Mouse (Mus musculus): ENCODE data around the gene Terf2ip. TPM values are rescaled to one million over a fixed set of nuclear protein-coding genes. Genes with fewer than 3 reads are reported as not detected.

Gene Terf2ip
- polyA plus RNA-seq (2015; fragmentation: Nextera tagmentation; extraction: Ambion mirVana) = 23.1 and 23.3 TPM in 2 replicates

GRCm38 (mm10) chr8:112010997-112011815 is at the start of gene Terf2ip, which contains the start of gene Kars:
Terf2ip (plus strand) TSS chr8:112011398.
Kars (minus strand) TSS chr8:112011323.
- WGBS = under 1% methylated on average over 61 of the region's 61 CpGs
- H3K4me3 ChIP-seq (ENCODE audit: low read length) = peak within 1 kb of the TSS; percentile 83
- peak within 1 kb of the TSS; percentile 92 for H3K9ac ChIP-seq (ENCODE audit: low read length)
- H3K9me3 ChIP-seq (ENCODE audit: control insufficient read depth, low read length) = no peaks in the 10 kb centered on the region
- peak; percentile 96 for ATAC-seq (ENCODE audit: low read depth)
- H3K27me3 ChIP-seq (ENCODE audit: control insufficient read depth, insufficient read depth, low read depth, low read length) = no peaks in the 10 kb centered on the region
- H3K27ac ChIP-seq (ENCODE audit: low read length) = peak within 1 kb of the TSS; percentile 73
- peaks cover 18% of the 10 kb centered on the region for H3K4me1 ChIP-seq (replicated peaks; ENCODE audit: control insufficient read depth, insufficient read depth, low read length)
- H3K36me3 ChIP-seq (ENCODE audit: control insufficient read depth, insufficient read depth, low read length) = peaks cover 10% of the 10 kb centered on the region; the same call in 1 of the 2 replicates
- peak within 1 kb of the TSS; percentile 86 for H3K4me2 ChIP-seq (ENCODE audit: low read depth, low read length)

GRCm38 (mm10) chr8:111962589-111962988 is 48.6 kb upstream of the Terf2ip start:
- no peaks in the 10 kb centered on the region for H3K4me1 ChIP-seq (replicated peaks; ENCODE audit: control insufficient read depth, insufficient read depth, low read length)
- no peak overlapping the region for H3K4me2 ChIP-seq (ENCODE audit: low read depth, low read length)
- H3K9me3 ChIP-seq (ENCODE audit: control insufficient read depth, low read length) = no peaks in the 10 kb centered on the region
- no peak for ATAC-seq (ENCODE audit: low read depth)
- no peak overlapping the region for H3K27ac ChIP-seq (ENCODE audit: low read length)
- no peak overlapping the region for H3K4me3 ChIP-seq (ENCODE audit: low read length)
- H3K36me3 ChIP-seq (ENCODE audit: control insufficient read depth, insufficient read depth, low read length) = no peaks in the 10 kb centered on the region
- WGBS = 56% methylated on average over 1 of the region's 1 CpGs
- no peaks in the 10 kb centered on the region for H3K27me3 ChIP-seq (ENCODE audit: control insufficient read depth, insufficient read depth, low read depth, low read length)
- no peak overlapping the region for H3K9ac ChIP-seq (ENCODE audit: low read length)

GRCm38 (mm10) chr8:111963091-111963490 is 48.1 kb upstream of the Terf2ip start:
- no peaks in the 10 kb centered on the region for H3K36me3 ChIP-seq (ENCODE audit: control insufficient read depth, insufficient read depth, low read length)
- no peaks in the 10 kb centered on the region for H3K9me3 ChIP-seq (ENCODE audit: control insufficient read depth, low read length)
- WGBS = 62% methylated on average over 10 of the region's 10 CpGs
- H3K4me1 ChIP-seq (replicated peaks; ENCODE audit: control insufficient read depth, insufficient read depth, low read length) = no peaks in the 10 kb centered on the region
- H3K27ac ChIP-seq (ENCODE audit: low read length) = no peak overlapping the region
- ATAC-seq (ENCODE audit: low read depth) = no peak
- H3K27me3 ChIP-seq (ENCODE audit: control insufficient read depth, insufficient read depth, low read depth, low read length) = no peaks in the 10 kb centered on the region
- H3K4me2 ChIP-seq (ENCODE audit: low read depth, low read length) = no peak overlapping the region
- H3K9ac ChIP-seq (ENCODE audit: low read length) = no peak overlapping the region
- H3K4me3 ChIP-seq (ENCODE audit: low read length) = no peak overlapping the region

DNA sequence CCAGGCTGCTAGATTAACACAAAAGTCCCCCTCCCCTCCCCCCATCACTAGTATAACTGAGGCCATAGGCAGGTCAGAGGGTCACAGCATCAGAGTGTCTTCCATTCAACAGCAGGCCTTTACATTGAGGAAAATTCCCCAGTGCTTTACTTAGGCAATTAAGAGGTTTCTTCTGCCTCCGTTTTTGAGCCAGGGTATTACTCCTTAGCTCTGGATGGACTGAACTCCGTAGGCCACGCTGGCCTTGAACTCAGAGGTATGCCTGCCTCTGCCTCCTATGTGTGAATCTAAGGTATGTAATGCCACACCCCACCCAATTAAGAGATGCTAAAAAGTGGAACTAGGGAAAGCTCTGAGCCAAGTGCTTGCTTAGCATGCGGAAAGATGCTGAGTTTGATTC is 47.7 kb upstream of the Terf2ip start:
- Histone ChIP-seq H3K27me3 (ENCODE audit: control insufficient read depth, insufficient read depth, low read depth, low read length) (no peaks in the 10 kb centered on the region), H3K4me3 (ENCODE audit: low read length) (no peak overlapping the region), H3K4me1 (replicated peaks; ENCODE audit: control insufficient read depth, insufficient read depth, low read length) (no peaks in the 10 kb centered on the region), H3K9me3 (ENCODE audit: control insufficient read depth, low read length) (no peaks in the 10 kb centered on the region), H3K4me2 (ENCODE audit: low read depth, low read length) (no peak overlapping the region), H3K36me3 (ENCODE audit: control insufficient read depth, insufficient read depth, low read length) (no peaks in the 10 kb centered on the region), H3K27ac (ENCODE audit: low read length) (no peak overlapping the region), H3K9ac (ENCODE audit: low read length) (no peak overlapping the region)
- ATAC-seq (ENCODE audit: low read depth) = no peak
- WGBS = 92% methylated on average over 4 of the region's 4 CpGs

- H3K9me3 ChIP-seq (ENCODE audit: control insufficient read depth, low read length) = no peaks in the 10 kb centered on the region
- no peak overlapping the region for H3K27ac ChIP-seq (ENCODE audit: low read length)
- no peak overlapping the region for H3K4me3 ChIP-seq (ENCODE audit: low read length)
- no peaks in the 10 kb centered on the region for H3K36me3 ChIP-seq (ENCODE audit: control insufficient read depth, insufficient read depth, low read length)
- no peaks in the 10 kb centered on the region for H3K4me1 ChIP-seq (replicated peaks; ENCODE audit: control insufficient read depth, insufficient read depth, low read length)
- H3K27me3 ChIP-seq (ENCODE audit: control insufficient read depth, insufficient read depth, low read depth, low read length) = no peaks in the 10 kb centered on the region
- no peak overlapping the region for H3K4me2 ChIP-seq (ENCODE audit: low read depth, low read length)
- H3K9ac ChIP-seq (ENCODE audit: low read length) = no peak overlapping the region
- whole genome bisulfite sequencing = 32% methylated on average over 5 of the region's 5 CpGs
- ATAC-seq (ENCODE audit: low read depth) = no peak
These were observed 46.8 kb upstream of the Terf2ip start for GRCm38 (mm10) chr8:111964351-111964750.

GRCm38 (mm10) chr8:111964849-111965561 is 46.2 kb upstream of the Terf2ip start:
- no peaks in the 10 kb centered on the region for H3K36me3 ChIP-seq (ENCODE audit: control insufficient read depth, insufficient read depth, low read length)
- WGBS = 64% methylated on average over 7 of the region's 7 CpGs
- no peak overlapping the region for H3K27ac ChIP-seq (ENCODE audit: low read length)
- ATAC-seq (ENCODE audit: low read depth) = no peak
- H3K9ac ChIP-seq (ENCODE audit: low read length) = no peak overlapping the region
- no peaks in the 10 kb centered on the region for H3K9me3 ChIP-seq (ENCODE audit: control insufficient read depth, low read length)
- no peak overlapping the region for H3K4me3 ChIP-seq (ENCODE audit: low read length)
- no peaks in the 10 kb centered on the region for H3K27me3 ChIP-seq (ENCODE audit: control insufficient read depth, insufficient read depth, low read depth, low read length)
- H3K4me2 ChIP-seq (ENCODE audit: low read depth, low read length) = no peak overlapping the region
- H3K4me1 ChIP-seq (replicated peaks; ENCODE audit: control insufficient read depth, insufficient read depth, low read length) = no peaks in the 10 kb centered on the region

- Histone ChIP-seq H3K9me3 (ENCODE audit: control insufficient read depth, low read length) (no peaks in the 10 kb centered on the region), H3K36me3 (ENCODE audit: control insufficient read depth, insufficient read depth, low read length) (no peaks in the 10 kb centered on the region), H3K27ac (ENCODE audit: low read length) (no peak overlapping the region), H3K27me3 (ENCODE audit: control insufficient read depth, insufficient read depth, low read depth, low read length) (no peaks in the 10 kb centered on the region), H3K4me3 (ENCODE audit: low read length) (no peak overlapping the region), H3K9ac (ENCODE audit: low read length) (no peak overlapping the region), H3K4me2 (ENCODE audit: low read depth, low read length) (no peak overlapping the region), H3K4me1 (replicated peaks; ENCODE audit: control insufficient read depth, insufficient read depth, low read length) (no peaks in the 10 kb centered on the region)
- no peak for ATAC-seq (ENCODE audit: low read depth)
- 79% methylated on average over 5 of the region's 5 CpGs for WGBS
These were observed 43.8 kb upstream of the Terf2ip start for GRCm38 (mm10) chr8:111967246-111967870.

DNA sequence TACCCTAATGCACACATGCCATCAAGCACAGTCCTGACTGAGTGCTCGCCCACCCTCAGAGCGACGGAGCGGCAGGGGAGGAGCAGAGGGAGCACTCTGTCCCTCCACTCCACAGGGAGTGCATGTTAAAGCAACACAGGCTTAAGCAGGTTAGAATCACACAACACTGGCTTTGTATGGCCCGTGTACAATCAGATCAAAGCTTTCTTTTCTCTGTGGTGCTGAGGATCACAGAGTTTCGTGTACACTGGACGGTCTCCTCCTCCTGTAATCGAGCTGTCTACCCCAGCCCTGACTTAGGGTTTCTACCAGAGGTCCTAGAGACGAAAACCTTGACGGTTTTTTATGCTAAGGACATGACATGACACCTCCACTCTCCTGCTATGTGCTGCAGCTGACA is 42.7 kb upstream of the Terf2ip start:
- Histone ChIP-seq H3K4me2 (ENCODE audit: low read depth, low read length) (no peak overlapping the region), H3K9me3 (ENCODE audit: control insufficient read depth, low read length) (no peaks in the 10 kb centered on the region), H3K9ac (ENCODE audit: low read length) (no peak overlapping the region), H3K4me1 (replicated peaks; ENCODE audit: control insufficient read depth, insufficient read depth, low read length) (no peaks in the 10 kb centered on the region), H3K4me3 (ENCODE audit: low read length) (no peak overlapping the region), H3K27ac (ENCODE audit: low read length) (no peak overlapping the region), H3K27me3 (ENCODE audit: control insufficient read depth, insufficient read depth, low read depth, low read length) (no peaks in the 10 kb centered on the region), H3K36me3 (ENCODE audit: control insufficient read depth, insufficient read depth, low read length) (0 out of 2 replicates have a peak, but pooled peaks cover 3% of the 10 kb centered on the region)
- ATAC-seq (ENCODE audit: low read depth) = no peak
- WGBS = 85% methylated on average over 10 of the region's 10 CpGs

- no peak for ATAC-seq (ENCODE audit: low read depth)
- 50% methylated on average over 5 of the region's 5 CpGs for WGBS
- H3K27ac ChIP-seq (ENCODE audit: low read length) = no peak overlapping the region
These were observed 42.2 kb upstream of the Terf2ip start for GRCm38 (mm10) chr8:111968991-111969390.

More at GRCm38 (mm10) chr8:111968991-111969390, 42.2 kb upstream of the Terf2ip start:
- H3K9ac ChIP-seq (ENCODE audit: low read length) = no peak overlapping the region
- peaks cover 4% of the 10 kb centered on the region for H3K36me3 ChIP-seq (ENCODE audit: control insufficient read depth, insufficient read depth, low read length)
- H3K4me2 ChIP-seq (ENCODE audit: low read depth, low read length) = no peak overlapping the region
- no peaks in the 10 kb centered on the region for H3K27me3 ChIP-seq (ENCODE audit: control insufficient read depth, insufficient read depth, low read depth, low read length)
- no peak overlapping the region for H3K4me3 ChIP-seq (ENCODE audit: low read length)
- no peaks in the 10 kb centered on the region for H3K9me3 ChIP-seq (ENCODE audit: control insufficient read depth, low read length)
- H3K4me1 ChIP-seq (replicated peaks; ENCODE audit: control insufficient read depth, insufficient read depth, low read length) = no peaks in the 10 kb centered on the region
